Mouse (Mus musculus) cerebellum, adult 2 months (tissue): ENCODE measurements around the gene Ghdc.

Experiments
- CTCF ChIP-seq: fragments of 200-500 bp; IDR thresholded peaks from 2 replicates; pipeline ENCODE4 v1.5.1; 2011; ENCODE audit warnings: low read depth, mild to moderate bottlenecking, control low read depth, low read length, moderate library complexity, borderline replicate concordance; ENCODE audit not compliant: insufficient read depth
- POLR2A ChIP-seq: fragments of 200-500 bp; IDR thresholded peaks from 2 replicates; pipeline ENCODE4 v1.6.1; 2011; ENCODE audit warnings: low read length, control low read depth, borderline replicate concordance; ENCODE audit not compliant: insufficient read depth

DNA sequence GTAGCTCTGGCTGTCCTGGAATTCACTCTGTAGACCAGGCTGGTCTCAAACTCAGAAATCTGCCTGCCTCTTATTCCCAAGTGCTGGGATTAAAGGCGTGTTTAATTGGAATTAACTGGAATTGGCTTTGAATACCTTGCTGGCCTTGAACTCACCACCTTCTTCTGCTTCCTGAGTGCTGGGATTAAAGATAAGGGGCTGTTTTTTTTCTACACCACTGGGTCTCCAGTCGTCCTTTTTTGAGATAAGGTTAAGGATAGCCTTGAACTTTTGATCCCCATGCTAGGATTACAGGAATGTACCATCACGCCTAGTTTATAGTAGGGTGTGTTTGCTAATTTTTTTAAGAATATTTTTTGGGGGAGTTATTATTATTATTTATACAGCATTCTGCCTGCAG, 7.3 kb upstream of the Ghdc start:
- TF ChIP-seq CTCF (no peak), POLR2A (no peak)
